Comparison of ENCODE assay signal across 10 mouse cellular contexts in the genomic region with DNA sequence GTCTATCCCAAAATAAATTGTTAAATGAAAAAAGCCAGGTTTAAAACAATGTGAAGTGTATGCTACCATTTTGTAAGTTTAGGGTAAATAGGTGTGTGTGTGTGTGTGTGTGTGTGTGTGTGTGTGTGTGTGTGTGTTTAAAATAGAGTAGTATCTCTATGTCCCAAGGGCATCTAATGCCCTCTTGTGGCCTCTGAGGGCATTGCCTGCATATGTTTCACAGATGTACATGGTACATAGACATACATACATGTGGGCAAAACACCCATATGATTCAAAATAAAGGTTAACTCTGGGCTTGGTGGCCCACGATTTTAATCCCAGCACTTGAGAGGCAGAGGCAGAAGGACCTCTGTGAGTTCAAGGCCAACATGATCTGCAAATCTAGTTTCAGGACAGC. TPM values are rescaled to one million over a fixed set of nuclear protein-coding genes. Genes with fewer than 3 reads are reported as not detected.
A peak's percentile ranks its signal among the peaks of the same experiment; 100 is the strongest.
DNase-seq lines count a peak whose midpoint lies in the region; ATAC-seq lines count a peak whose summit lies in the region.
"Had no signal": no experiment of that assay in that cellular context is flagged by ENCODE, and none has a peak within 500 bp of the region (broad histone marks: within the 10 kb centered on the region; RNA-seq: fewer than 3 reads in every experiment).

No protein-coding gene starts in this region.

- H3K27me3 ChIP-seq in hindbrain, embryonic 14.5 days (ENCODE audit: control insufficient read depth, insufficient read depth, low read length) = no peaks in the 10 kb centered on the region

- no peak overlapping the region for H3K27ac ChIP-seq in hindbrain, embryonic 14.5 days

- H3K36me3 ChIP-seq in hindbrain, embryonic 14.5 days (replicated peaks; ENCODE audit: control insufficient read depth, insufficient read depth) = peaks cover 99% of the 10 kb centered on the region

- 0 out of 2 replicates have a peak, but pooled peaks have one; percentile 34 for ATAC-seq in hindbrain, embryonic 14.5 days (ENCODE audit: low FRiP score)

- DNase-seq in cerebellum, adult 11 months = peak; percentile 63
- no peak for DNase-seq in cerebellum, adult 8-10 months
- DNase-seq in testis, postnatal 10 days (ENCODE audit: low spot score) = peak; percentile 62
- no peak for DNase-seq in testis, postnatal 14 days (ENCODE audit: low spot score)
- peak; percentile 75 for DNase-seq in embryo, embryonic 10 days (ENCODE audit: low spot score)
- peak; percentile 76 for DNase-seq in hindbrain, embryonic 14.5 days (ENCODE audit: low spot score)
- peak; percentile 78 for DNase-seq in lung, postnatal 10 days
- DNase-seq in spleen, postnatal 14 days (ENCODE audit: low spot score in 2 of 2) = peak; percentile 38 to 68

- no peak overlapping the region for H3K4me2 ChIP-seq in hindbrain, embryonic 14.5 days (replicated peaks)

- H3K9ac ChIP-seq in hindbrain, embryonic 14.5 days = no peak overlapping the region

- H3K4me3 ChIP-seq in hindbrain, embryonic 14.5 days (replicated peaks; ENCODE audit: low read length) = no peak overlapping the region
- H3K4me3 ChIP-seq: myocyte had no signal

- no peaks in the 10 kb centered on the region for H3K9me3 ChIP-seq in hindbrain, embryonic 14.5 days (ENCODE audit: control insufficient read depth, low read length)

- WGBS in hindbrain, embryonic 14.5 days = 90% methylated on average over 1 of the region's 1 CpGs

- no peaks in the 10 kb centered on the region for H3K4me1 ChIP-seq in hindbrain, embryonic 14.5 days (replicated peaks; ENCODE audit: control insufficient read depth, insufficient read depth, low read length)

RNA-seq across cellular contexts. Expression of a gene that starts 12.3 kb away (rescaled TPM):
- not detected in 2 replicates for polyA plus RNA-seq in hindbrain, embryonic 14.5 days (2014; fragmentation: Nextera tagmentation; extraction: Ambion mirVana)
- polyA plus RNA-seq: heart, embryonic 16.5 days; myocyte had no signal

RNA-seq across cellular contexts. Expression of a gene that starts 34.9 kb away (rescaled TPM):
- 96.0 and 115 TPM in 2 replicates for polyA plus RNA-seq in hindbrain, embryonic 14.5 days (2014; fragmentation: Nextera tagmentation; extraction: Ambion mirVana)

RNA-seq across cellular contexts. Expression of a gene that starts 44.9 kb away (rescaled TPM):
- 79.3 and 86.7 TPM in 2 replicates for polyA plus RNA-seq in hindbrain, embryonic 14.5 days (2014; fragmentation: Nextera tagmentation; extraction: Ambion mirVana)

Comparison
In these comparisons a context has a peak if more than half of its experiments do, and no peak if none do; other contexts are left out.
1. DNase-seq: peak in cerebellum, adult 11 months (single experiment), testis, postnatal 10 days (single experiment), embryo, embryonic 10 days (single experiment), hindbrain, embryonic 14.5 days (single experiment), lung, postnatal 10 days (single experiment) and spleen, postnatal 14 days (2 of 2); none in cerebellum, adult 8-10 months (single experiment) and testis, postnatal 14 days (single experiment).